Mouse (Mus musculus) cerebellum, adult (tissue): ENCODE results near the gene Pcnx4.
"Not testable (repeated sequence)": the region's sequence is repeated elsewhere in the genome, so short reads cannot be mapped to it uniquely, and the experiment has no call there.

ENCODE experiments used
- ATAC-seq: cut with Nextera tagmentation; 2 replicates; pipeline ENCODE4 v1.9.2; 2017; ENCODE audit warnings: mild to moderate bottlenecking, moderate library complexity, mixed read lengths; ENCODE audit not compliant: insufficient number of reproducible peaks, low FRiP score, low TSS enrichment

Gene Pcnx4

DNA sequence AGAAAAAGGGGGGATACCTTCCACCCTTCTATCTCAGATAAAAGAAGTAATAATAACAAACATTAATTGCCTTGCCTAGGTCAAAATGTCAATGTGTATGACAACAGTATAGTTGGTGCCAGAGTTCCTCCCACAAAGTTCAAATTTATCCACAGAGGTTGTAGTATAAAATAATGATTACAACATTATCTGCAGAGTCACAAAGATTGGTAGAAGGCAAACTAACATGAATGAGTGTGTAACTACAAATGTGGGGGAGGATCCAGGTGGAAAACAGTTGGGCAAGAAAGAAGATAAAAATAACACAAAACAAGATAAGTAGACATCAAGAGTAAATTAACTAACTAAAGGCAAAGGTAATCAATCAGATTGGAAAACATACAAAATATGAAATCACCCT lies 56.8 kb downstream of the Pcnx4 start:
- no peak for ATAC-seq

DNA sequence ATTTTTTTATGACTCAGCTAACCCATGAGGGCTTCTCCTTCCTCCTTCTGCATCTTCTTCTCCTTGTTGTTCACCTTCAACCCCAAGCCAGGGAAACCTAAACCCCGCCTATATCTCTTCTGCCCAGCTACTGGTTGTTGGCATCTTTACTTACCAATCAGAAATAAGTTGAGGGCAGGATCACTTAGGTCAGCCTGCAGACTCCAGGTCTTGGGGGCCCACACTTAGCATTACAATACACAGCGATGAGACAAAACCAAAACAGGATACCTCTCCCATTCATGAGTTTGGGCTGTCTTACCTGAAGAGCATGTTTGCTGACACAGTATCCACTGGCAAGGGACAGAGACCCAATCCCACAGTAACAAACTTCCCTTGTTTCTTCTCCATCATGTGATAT lies 57.8 kb downstream of the Pcnx4 start:
- no peak for ATAC-seq

DNA sequence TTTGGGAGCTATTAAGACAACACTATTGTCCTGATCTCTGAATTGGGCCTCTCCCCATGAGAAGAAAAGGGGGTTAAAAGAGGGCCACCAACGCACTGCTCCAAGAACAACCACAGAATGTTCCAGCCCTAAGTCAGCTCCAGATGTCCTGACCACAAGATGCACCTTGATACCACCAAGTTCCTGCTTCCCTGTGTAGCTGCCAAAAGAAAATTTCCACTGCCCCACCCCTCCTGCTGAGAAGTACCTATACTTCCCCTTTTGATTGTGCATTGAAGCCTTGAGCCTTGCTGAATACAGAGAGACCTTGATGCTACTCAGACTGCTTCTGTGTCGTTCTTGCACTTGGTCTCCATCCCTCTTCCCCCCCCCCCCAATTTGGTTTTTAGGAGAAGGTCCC lies 62.5 kb downstream of the Pcnx4 start:
- ATAC-seq = not testable (repeated sequence)

DNA sequence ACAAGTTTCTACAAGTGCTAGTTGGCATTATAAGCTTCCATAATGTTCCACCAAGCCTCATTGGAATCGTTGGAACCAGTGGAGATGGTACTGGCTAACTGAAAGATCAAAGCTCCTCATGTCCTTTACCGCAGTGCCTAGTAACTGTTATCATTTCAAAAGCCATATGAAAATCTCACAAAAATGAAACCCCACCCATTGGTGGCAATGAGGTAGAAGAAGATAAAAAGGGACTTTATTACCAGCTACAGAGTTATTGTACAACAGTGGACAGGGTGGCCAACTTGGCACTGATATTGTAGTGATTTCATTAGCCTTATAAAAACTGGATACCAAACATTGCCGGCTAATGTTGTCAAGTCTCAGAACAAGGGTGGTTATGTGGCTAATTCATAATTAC lies 75.9 kb downstream of the Pcnx4 start:
- no peak for ATAC-seq

DNA sequence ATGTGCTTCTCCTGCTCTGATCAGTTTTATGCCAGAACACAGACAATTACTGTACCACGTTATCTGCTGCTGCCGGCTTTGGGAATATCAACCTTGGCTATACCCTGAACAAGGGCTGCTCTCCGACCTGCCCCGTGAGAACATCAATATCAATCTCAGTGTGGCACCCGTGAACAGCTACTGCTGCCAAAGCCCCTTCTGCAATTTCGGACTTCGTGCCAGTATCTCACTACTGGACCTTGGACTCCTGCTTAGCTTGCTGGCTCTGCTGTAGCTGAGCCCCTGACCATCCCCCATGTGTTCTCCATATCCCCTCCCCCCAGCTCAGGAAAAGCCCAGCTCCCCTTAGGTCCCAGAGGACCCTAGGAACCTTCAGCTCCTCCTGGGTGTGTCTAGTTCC lies 84.7 kb downstream of the Pcnx4 start:
- no peak for ATAC-seq

DNA sequence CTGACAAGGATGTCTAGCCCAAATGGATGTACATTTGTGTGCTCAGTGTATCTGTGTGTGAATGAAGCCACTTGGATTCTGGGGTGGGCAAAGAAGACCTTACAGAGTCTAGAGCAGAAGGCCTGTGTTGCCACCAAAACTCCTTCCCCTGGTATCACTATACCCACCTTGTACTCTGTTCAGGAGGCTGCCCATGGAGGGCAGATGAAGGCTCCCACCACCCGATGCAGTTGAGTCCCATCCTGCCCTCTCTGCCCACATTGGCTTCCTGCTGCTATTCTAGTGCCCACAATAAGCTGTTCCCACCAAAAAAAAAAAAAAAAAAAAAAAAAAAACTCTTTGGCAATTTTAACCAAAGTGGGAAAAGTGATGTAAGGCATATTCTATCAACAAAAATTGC lies 85.3 kb downstream of the Pcnx4 start:
- ATAC-seq = no peak

DNA sequence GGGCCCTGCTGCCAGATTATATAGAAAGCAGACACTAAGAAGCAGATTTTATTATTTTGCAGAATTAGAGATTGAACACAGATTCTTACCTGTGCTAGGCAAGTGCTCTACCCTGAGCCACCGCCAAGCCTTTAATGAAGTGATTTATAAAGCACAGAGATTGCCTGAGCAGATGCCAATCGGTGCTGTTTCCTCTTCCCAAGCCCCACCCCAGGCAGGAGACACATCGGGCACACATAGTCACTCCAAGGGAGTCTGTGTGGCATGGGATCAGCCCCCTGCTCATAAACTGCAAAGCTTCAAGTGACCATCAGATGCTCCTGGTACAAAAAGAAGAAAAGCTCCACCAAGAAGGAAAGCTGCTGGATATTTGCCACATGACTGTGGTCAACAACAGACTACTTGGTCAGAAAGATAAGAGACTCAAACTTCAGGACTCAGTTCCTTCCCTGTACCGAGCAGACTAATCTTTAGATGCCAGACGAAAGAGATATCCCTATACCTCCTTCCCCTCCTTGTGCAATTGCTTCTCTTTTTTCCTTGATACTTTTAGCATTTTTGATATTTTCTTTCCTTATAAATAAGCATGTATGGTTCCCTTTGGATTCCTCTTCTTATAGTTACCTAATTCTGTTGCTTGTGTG lies 86.8 kb downstream of the Pcnx4 start:
- ATAC-seq = no peak

DNA sequence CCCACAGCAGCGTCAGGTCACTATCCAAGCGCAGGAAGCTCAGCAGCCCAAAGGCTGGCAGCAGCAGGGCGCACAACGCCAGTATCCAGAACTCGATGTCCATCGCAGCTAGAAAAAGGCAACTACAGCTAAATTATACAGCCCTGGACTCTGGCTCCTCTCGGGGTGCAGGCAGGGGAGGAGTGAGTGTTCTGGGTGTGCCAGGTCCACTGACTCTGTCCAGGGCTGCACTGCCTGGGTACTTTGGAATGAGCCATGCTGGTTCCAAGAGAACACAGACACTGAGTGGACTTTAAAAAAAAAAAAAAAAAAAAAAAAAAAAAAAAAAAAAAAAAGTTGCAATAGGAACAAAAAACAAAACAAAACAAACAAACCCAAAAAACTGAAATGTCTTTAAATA lies 92.6 kb downstream of the Pcnx4 start:
- ATAC-seq = no peak
